Mouse (Mus musculus) kidney, postnatal 4 days (tissue): ENCODE data around the gene Krtap3-2.
A peak's percentile ranks its signal among the peaks of the same experiment; 100 is the strongest.
"Not testable (repeated sequence)": the region's sequence is repeated elsewhere in the genome, so short reads cannot be mapped to it uniquely, and the experiment has no call there.

Source experiments
- DNase-seq, 2 experiments: peaks; one replicate each; pipeline ENCODE4 v3.0.0; 2021; ENCODE audit warnings: mixed read lengths in 2 of 2

The Krtap3-2 gene

DNA sequence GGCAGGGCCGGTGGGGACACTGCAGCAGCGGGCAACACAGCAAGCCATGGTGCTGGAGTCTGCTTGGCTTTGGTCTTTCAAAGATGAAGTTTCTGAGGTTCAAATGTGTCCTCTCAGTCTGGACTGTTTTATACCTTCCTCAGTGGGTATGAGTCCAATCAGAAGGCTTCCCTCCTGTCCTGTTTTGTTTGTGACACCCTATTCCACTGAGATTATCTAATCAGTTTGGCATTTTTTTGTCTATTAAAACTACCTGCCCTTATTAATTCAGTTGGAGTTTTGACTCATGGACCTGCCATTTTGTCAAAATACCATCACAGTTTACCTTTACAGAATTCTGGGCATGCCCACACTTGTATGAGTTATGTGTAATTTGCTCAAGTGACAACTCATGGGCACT is at the start of gene Krtap3-2:
Krtap3-2 (minus strand) TSS at position 101 of the 400 bp plus-strand sequence.
- DNase-seq, result no peak

- not testable (repeated sequence) for DNase-seq
Measured at GRCm38 (mm10) chr11:99603208-99603607, 46.6 kb upstream of the Krtap3-2 start, which contains the start of gene Gm11938. Gene Gm11938 (minus strand): TSS chr11:99603308.

GRCm38 (mm10) chr11:99597742-99598141 is 41.1 kb upstream of the Krtap3-2 start, which contains the start of gene Krtap9-3:
Gene Krtap9-3 (minus strand): TSS chr11:99598105.
- DNase-seq, result not testable (repeated sequence)

- DNase-seq, result no peak
Measured at GRCm38 (mm10) chr11:99590981-99591380, 34.3 kb upstream of the Krtap3-2 start, which contains the start of gene Krtap1-3. Gene Krtap1-3 (minus strand): TSS chr11:99591339.

GRCm38 (mm10) chr11:99585096-99585495 is 28.4 kb upstream of the Krtap3-2 start:
- no peak for DNase-seq

- no peak for DNase-seq
Measured at GRCm38 (mm10) chr11:99583245-99583704, 26.6 kb upstream of the Krtap3-2 start, which contains the start of gene Krtap1-4. Gene Krtap1-4 (minus strand): TSS chr11:99583654.

GRCm38 (mm10) chr11:99581564-99581963 is 24.9 kb upstream of the Krtap3-2 start:
- DNase-seq, result no peak

- DNase-seq, result no peak
Measured at GRCm38 (mm10) chr11:99581051-99581450, 24.4 kb upstream of the Krtap3-2 start.

- DNase-seq, result no peak
Measured at GRCm38 (mm10) chr11:99580636-99581035, 24.0 kb upstream of the Krtap3-2 start, which contains the start of gene Krtap1-5. Gene Krtap1-5 (minus strand): TSS chr11:99581016.

GRCm38 (mm10) chr11:99574106-99574505 is 17.5 kb upstream of the Krtap3-2 start:
- DNase-seq, result peak; percentile 82 to 84

DNA sequence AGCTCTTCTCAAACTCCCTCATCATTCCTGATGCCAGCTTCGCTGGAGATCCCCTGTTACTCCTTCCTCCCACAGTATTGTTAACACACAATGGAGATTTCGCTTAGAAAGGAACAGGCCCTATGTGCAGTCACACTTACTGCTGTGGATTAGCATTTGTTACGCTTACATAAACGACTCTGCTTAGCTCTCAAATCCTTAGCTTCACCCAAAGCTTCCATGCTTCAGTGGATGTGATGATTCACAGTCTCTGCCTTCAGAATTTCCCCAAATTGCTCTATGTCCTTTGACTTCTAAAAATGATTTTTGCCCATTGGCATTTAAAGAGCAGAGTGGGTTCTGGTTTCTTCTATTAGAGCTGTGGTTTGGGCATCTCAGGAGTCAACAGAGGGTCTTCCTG is 16.5 kb upstream of the Krtap3-2 start:
- no peak for DNase-seq

DNA sequence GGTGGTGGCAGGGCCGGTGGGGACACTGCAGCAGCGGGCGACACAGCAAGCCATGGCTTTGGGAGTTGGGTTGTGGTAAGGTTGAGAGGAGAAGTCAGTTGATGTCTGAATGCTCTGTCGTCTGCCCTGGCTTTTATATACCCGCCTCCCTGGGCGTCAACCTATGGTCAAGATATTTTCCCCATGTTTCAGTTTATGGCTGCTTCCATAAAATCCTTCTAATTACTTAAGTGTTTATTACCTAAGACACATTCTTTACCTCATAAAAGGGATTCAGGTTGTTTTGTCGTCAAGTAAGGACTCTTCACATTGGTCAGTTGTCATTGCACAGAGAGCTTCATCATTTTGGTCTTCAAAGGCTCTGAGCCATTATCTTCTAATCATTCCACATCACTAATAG is 9.9 kb upstream of the Krtap3-2 start, which contains the start of gene Krtap3-1:
Krtap3-1 (minus strand) TSS at position 101 of the 400 bp plus-strand sequence.
- DNase-seq, result no peak

DNA sequence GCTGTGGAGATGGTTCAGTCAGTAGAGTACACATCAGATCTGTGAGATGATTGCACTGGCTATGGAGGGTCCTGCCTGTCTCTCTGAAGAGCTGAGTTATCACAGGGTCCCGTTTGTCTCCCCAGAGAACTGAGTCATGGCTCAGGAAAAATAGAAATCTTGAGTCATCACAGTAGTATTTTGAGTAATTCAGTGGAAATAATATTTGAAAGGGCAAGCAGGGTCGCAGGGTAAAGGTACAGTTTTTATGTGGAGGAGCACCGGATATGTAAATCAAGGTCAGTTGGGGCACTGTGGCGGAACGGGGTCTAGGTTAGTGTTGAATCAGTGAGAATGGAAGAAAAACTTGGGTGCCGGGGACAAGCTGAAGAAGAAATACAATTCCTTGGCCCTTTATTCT is 5.9 kb upstream of the Krtap3-2 start:
- no peak for DNase-seq

- DNase-seq, result no peak
Measured at GRCm38 (mm10) chr11:99559366-99559765, 2.7 kb upstream of the Krtap3-2 start, which contains the start of gene Gm11939. Gene Gm11939 (minus strand): TSS chr11:99559466.

GRCm38 (mm10) chr11:99557976-99558745 is 1.5 kb upstream of the Krtap3-2 start:
- no peak for DNase-seq

DNA sequence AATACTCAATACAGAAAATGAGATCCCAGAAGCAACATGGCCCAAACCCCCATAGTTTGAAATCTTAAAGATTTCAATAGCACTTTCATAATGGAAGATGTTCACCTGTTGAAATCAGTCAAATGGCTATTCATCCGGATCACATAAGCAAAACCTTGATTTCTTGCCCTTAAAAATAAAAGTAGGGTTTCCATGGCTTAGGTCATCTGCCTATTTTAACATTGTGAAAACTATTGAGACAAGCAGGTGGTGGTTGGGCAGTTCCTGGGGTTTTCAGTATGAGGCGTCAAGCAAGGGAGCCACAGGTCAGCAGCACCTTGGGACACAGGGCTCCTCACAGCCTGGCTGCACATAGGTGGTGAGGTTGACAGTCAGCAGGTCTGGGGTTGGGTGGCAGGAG is 458 bp downstream of the Krtap3-2 start:
- DNase-seq, result no peak

DNA sequence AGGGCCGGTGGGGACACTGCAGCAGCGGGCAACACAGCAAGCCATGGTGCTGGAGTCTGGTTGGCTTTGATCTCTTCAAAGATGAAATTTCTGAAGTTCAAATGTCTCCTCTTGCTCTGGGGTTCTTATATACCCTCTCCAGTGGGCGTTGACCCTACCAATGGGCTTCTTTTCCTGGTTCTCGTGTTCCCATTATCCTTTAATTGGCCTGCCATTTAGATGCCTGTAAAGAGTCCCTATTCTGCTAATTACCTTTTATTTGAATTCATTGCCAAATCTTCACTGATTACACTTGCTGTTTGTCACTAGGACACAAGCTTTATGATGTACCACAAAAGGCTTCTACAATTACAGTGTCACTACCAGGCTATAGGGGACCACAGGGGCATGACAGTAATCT is 5.9 kb downstream of the Krtap3-2 start, which contains the start of gene Krtap3-3:
Krtap3-3 (minus strand) TSS at position 101 of the 400 bp plus-strand sequence.
- no peak for DNase-seq

DNA sequence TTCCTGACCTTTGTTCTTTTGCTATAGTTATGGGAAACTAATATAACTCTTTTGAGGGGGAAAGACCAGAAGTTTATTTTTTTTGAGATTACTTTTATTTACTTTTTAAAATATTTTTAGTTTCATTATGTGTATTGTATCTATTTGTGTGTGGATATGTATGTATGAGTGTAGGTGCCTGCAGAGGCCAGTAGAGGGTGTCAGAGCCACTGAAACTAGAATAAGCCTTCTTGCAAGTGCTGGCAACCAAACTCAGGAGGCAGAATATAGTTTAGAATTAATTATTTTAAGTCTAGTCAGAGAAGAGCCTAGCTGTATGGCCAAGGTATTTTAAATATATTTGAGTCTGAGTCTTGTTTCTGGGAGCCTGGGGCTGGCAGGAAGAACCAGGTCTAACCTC is 8.8 kb downstream of the Krtap3-2 start:
- DNase-seq, result no peak

DNA sequence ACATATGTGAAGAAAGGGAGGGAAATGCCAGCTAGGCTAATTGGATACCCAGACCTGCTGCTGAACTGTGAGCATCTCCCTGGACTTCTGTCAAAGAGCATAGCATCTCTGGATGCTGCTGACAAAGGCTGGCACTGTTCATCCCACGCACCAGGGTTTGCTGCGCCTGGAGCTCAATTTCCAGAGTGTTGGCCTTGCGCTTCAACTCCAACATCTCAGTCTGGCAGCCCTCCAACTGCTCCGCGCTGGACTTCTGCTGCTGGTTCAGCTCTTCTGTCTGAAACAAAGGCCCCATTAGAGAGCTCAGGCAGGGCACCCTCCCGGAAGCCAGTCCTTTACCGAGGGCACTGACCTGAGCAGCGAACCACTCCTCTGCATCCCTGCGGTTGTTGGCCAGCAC is 16.9 kb downstream of the Krtap3-2 start:
- DNase-seq, result peak; percentile 55 to 67

DNA sequence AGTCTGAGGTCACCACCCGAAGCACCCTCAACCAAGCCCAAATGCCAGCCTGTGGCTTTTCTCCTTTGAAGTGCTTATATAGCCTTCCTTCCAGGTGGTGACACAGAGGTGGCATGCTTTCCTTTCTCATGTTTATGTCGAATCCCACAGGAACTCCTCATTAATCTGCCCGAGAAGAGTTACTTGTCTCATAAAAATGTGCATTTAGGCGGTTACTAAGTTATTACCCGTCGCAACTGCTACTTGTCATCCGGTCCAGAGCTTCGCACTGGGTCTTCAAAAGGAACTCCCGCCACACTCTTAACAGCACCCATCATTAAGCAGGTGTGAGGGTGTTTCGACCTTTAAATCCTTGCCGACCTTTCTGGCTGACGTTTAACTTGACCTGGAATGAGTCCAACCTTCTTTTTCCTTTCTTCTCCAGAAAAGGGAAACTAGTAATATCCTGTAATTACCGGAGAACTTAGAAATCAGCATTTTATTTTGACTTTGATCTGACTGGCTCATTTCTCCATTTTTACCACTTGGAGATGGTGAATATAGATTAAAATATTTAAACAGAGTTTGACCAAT is 35.3 kb downstream of the Krtap3-2 start, which contains the start of gene Krt39:
Krt39 (minus strand) TSS at position 51 of the 573 bp plus-strand sequence.
- no peak for DNase-seq

GRCm38 (mm10) chr11:99514098-99514497 is 42.6 kb downstream of the Krtap3-2 start:
- DNase-seq, result no peak
